Mouse (Mus musculus): ENCODE results near the gene Lpxn.

DNA sequence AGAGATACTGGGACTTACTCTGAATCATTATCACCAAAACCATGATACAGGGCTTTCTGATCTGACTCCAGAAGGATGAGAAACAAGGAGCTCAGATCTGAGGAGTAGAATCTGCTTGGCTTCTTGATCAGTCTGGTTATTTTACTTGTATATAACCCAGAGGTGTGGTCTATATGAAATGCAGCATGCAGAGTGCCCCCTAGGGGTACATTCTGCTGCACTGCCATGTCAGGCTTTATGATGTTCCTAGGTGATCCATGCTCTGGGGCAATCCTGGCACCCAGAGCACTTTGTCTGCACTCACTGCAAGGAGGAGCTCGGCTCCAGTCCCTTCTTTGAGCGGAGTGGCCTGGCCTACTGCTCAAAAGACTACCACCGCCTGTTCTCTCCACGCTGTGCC lies 28.6 kb downstream of the Lpxn start:
- no peak for TF ChIP-seq CTCF (IDR thresholded peaks at IDR 0.05; ENCODE audit: low read depth, low read length)
- no peak for TF ChIP-seq POLR2A (IDR thresholded peaks at IDR 0.05; ENCODE audit: insufficient read depth, low read length)
- no peak for TF ChIP-seq EP300 (IDR thresholded peaks at IDR 0.05; ENCODE audit: insufficient read depth, low read depth, low read length)
